Mouse (Mus musculus) CH12.LX (cell line): ENCODE results near the gene Gria4. TPM values are rescaled to one million over a fixed set of nuclear protein-coding genes. Genes with fewer than 3 reads are reported as not detected.
"Not testable (repeated sequence)": the region's sequence is repeated elsewhere in the genome, so short reads cannot be mapped to it uniquely, and the experiment has no call there.

Source experiments
- DNase-seq: peaks from one replicate; pipeline ENCODE4 v3.0.0-alpha.2; 2013; ENCODE audit errors: extremely low read depth
- H3K27ac ChIP-seq: 2 replicates; pipeline ENCODE4 v1.5.1; 2012; ENCODE audit warnings: low read depth, mild to moderate bottlenecking, control low read depth, moderate library complexity; ENCODE audit not compliant: insufficient read depth
- H3K27me3 ChIP-seq: replicated peaks from 2 replicates; pipeline ENCODE3; 2012; ENCODE audit warnings: inconsistent platforms
- H3K36me3 ChIP-seq, 2 experiments: replicated peaks in 1 of 2; 2 replicates each; pipeline versions ENCODE3 to v1.6.1; 2012; ENCODE audit warnings: inconsistent platforms in 1 of 2, low read length in 1 of 2, mild to moderate bottlenecking in 1 of 2, mixed read lengths in 1 of 2, moderate library complexity in 1 of 2; ENCODE audit not compliant: control insufficient read depth in 1 of 2, insufficient read depth in 1 of 2
- H3K4me1 ChIP-seq, 2 experiments: 2 replicates each; pipeline ENCODE4 v1.6.1; 2012; ENCODE audit warnings: inconsistent platforms in 1 of 2, moderate library complexity in 1 of 2; ENCODE audit not compliant: insufficient read depth in 2 of 2, control insufficient read depth in 1 of 2
- H3K4me2 ChIP-seq: 2 replicates; pipeline ENCODE4 v1.6.1; 2012; ENCODE audit warnings: low read depth, mild to moderate bottlenecking, control low read depth; ENCODE audit not compliant: poor library complexity, insufficient read depth, severe bottlenecking
- H3K4me3 ChIP-seq, 3 experiments: fragments of 150-350 bp in 1 of 3; sonication (generic) in 1 of 3; replicated peaks in 1 of 3; 2 replicates each; pipeline versions ENCODE3 to v1.5.1; 2011 to 2012; ENCODE audit warnings: low read depth in 2 of 3, low read length in 2 of 3, mild to moderate bottlenecking in 2 of 3, moderate library complexity in 2 of 3, control low read depth in 1 of 3, improper control_type of control experiment in 1 of 3, inconsistent platforms in 1 of 3, mixed read lengths in 1 of 3; ENCODE audit not compliant: poor library complexity in 1 of 3
- H3K79me2 ChIP-seq: replicated peaks from 2 replicates; pipeline ENCODE4 v1.6.1; 2012; ENCODE audit warnings: mild to moderate bottlenecking, moderate library complexity; ENCODE audit not compliant: control insufficient read depth, poor library complexity, insufficient read depth, severe bottlenecking; ENCODE audit errors: extremely low read depth
- H3K9ac ChIP-seq: 2 replicates; pipeline ENCODE4 v1.6.1; 2012; ENCODE audit warnings: low read depth, mild to moderate bottlenecking, control low read depth, moderate library complexity; ENCODE audit not compliant: insufficient read depth
- H3K9me3 ChIP-seq: replicated peaks from 2 replicates; pipeline ENCODE3; 2012; ENCODE audit warnings: low read length, inconsistent platforms, mixed read lengths
- BHLHE40 ChIP-seq: IDR thresholded peaks from 2 replicates; pipeline ENCODE4 v1.6.1; 2011; ENCODE audit warnings: mild to moderate bottlenecking, low read depth, low read length, improper control_type of control experiment
- CHD2 ChIP-seq: IDR thresholded peaks from 2 replicates; pipeline ENCODE4 v1.6.1; 2011; ENCODE audit warnings: low read length, improper control_type of control experiment
- E2F4 ChIP-seq: IDR thresholded peaks from 2 replicates; pipeline ENCODE4 v1.6.1; 2011; ENCODE audit warnings: low read depth, low read length, improper control_type of control experiment; ENCODE audit not compliant: insufficient replicate concordance
- ETS1 ChIP-seq: conservative IDR thresholded peaks from 2 replicates; pipeline ENCODE4 v1.6.1; 2012; ENCODE audit warnings: low read depth, mild to moderate bottlenecking, inconsistent platforms, low read length, improper control_type of control experiment, moderate library complexity
- GABPA ChIP-seq: IDR thresholded peaks from 2 replicates; pipeline ENCODE4 v1.6.1; 2012; ENCODE audit warnings: low read depth, low read length, improper control_type of control experiment, inconsistent platforms; ENCODE audit not compliant: insufficient replicate concordance
- JUN ChIP-seq: IDR thresholded peaks from 2 replicates; pipeline ENCODE4 v1.6.1; 2011; ENCODE audit warnings: low read depth, mild to moderate bottlenecking, low read length, improper control_type of control experiment, moderate library complexity; ENCODE audit not compliant: insufficient read depth
- JUND ChIP-seq: conservative IDR thresholded peaks from 2 replicates; pipeline ENCODE4 v1.6.1; 2011; ENCODE audit warnings: low read depth, low read length, improper control_type of control experiment
- MAZ ChIP-seq: IDR thresholded peaks from 2 replicates; pipeline ENCODE4 v1.6.1; 2012; ENCODE audit warnings: low read depth, mild to moderate bottlenecking, inconsistent platforms, low read length, improper control_type of control experiment, moderate library complexity
- MEF2A ChIP-seq: IDR thresholded peaks from 2 replicates; pipeline ENCODE4 v1.6.1; 2014; ENCODE audit warnings: low read depth, mild to moderate bottlenecking, inconsistent platforms, low read length, improper control_type of control experiment, borderline replicate concordance
- MXI1 ChIP-seq: IDR thresholded peaks from 2 replicates; pipeline ENCODE4 v1.6.1; 2011; ENCODE audit warnings: mild to moderate bottlenecking, low read depth, low read length, improper control_type of control experiment
- NELFE ChIP-seq: IDR thresholded peaks from 2 replicates; pipeline ENCODE4 v1.6.1; 2011; ENCODE audit warnings: low read depth, low read length, improper control_type of control experiment
- POLR2A ChIP-seq: IDR thresholded peaks from 2 replicates; pipeline ENCODE4 v1.6.1; 2011; ENCODE audit warnings: low read depth, mild to moderate bottlenecking, improper control_type of control experiment, low read length
- RAD21 ChIP-seq: IDR thresholded peaks from 2 replicates; pipeline ENCODE4 v1.6.1; 2011; ENCODE audit warnings: low read depth, mild to moderate bottlenecking, low read length, improper control_type of control experiment, moderate library complexity
- TBP ChIP-seq: conservative IDR thresholded peaks from 2 replicates; pipeline ENCODE4 v1.6.1; 2011; ENCODE audit warnings: low read depth, low read length, improper control_type of control experiment
- USF1 ChIP-seq: IDR thresholded peaks from 2 replicates; pipeline ENCODE4 v1.6.1; 2014; ENCODE audit warnings: low read depth, mild to moderate bottlenecking, inconsistent platforms, low read length, improper control_type of control experiment
- USF2 ChIP-seq: conservative IDR thresholded peaks from 2 replicates; pipeline ENCODE4 v1.6.1; 2011; ENCODE audit warnings: low read depth, low read length, improper control_type of control experiment
- ZC3H11A ChIP-seq: IDR thresholded peaks from 2 replicates; pipeline ENCODE4 v1.6.1; 2012; ENCODE audit warnings: low read depth, mild to moderate bottlenecking, inconsistent platforms, low read length, improper control_type of control experiment
- dilution Hi-C: fragments of 300-500 bp; cut with MboI; formaldehyde crosslinking; loops from 2 replicates; pipeline ENCODE4 v1.14.3; 2020; ENCODE audit warnings: low sequenced_read_pairs; ENCODE audit not compliant: extremely low pct_unique_long_range_greater_than_20kb, extremely low pct_ligation_motif_present
- in situ Hi-C: fragments of 300-500 bp; cut with MboI; formaldehyde crosslinking; loops from 3 replicates; pipeline ENCODE4 v1.14.3; 2019; ENCODE audit warnings: low sequenced_read_pairs, low pct_ligation_motif_present, low pct_unique_long_range_greater_than_20kb, mixed read lengths
- polyA plus RNA-seq: library from polyadenylated mRNA; unstranded; fragments of >175 nt; gene quantifications from 2 replicates; pipeline ENCODE4 v1.2.1, GENCODE M21; 2012; ENCODE audit warnings: low read depth; ENCODE audit not compliant: insufficient read length
- total RNA-seq, 2 experiments: library from RNA; depleted of rRNA; stranded (reverse); fragments of 300-350 nt in 1 of 2; fragments of >200 nt in 1 of 2; gene quantifications; 2 replicates each; pipeline ENCODE4 v1.2.3; 2012 to 2014

Gria4 gene
- total RNA-seq (2012; rRNA removed) (not detected in 2 replicates), total RNA-seq (2014; rRNA removed) (not detected in 2 replicates), polyA plus RNA-seq (not detected in 2 replicates)

GRCm38 (mm10) chr9:4795544-4796288 lies at the start of gene Gria4:
Gene Gria4, minus strand, starts transcription at chr9:4796234.
- no peak for TF ChIP-seq MEF2A
- no peak for TF ChIP-seq ZC3H11A
- no peak for TF ChIP-seq ETS1
- no peak for TF ChIP-seq CHD2
- no peak for TF ChIP-seq GABPA
- no peak for TF ChIP-seq RAD21
- no peak for TF ChIP-seq POLR2A
- TF ChIP-seq JUND, result no peak
- no peak for TF ChIP-seq MAZ
- TF ChIP-seq USF1, result no peak
- no peaks in the 10 kb centered on the region for H3K4me1 ChIP-seq
- no peak within 1 kb of the TSS for H3K4me2 ChIP-seq
- H3K27me3 ChIP-seq, result no peaks in the 10 kb centered on the region
- H3K4me3 ChIP-seq, result no peak within 1 kb of the TSS
- H3K9ac ChIP-seq, result no peak within 1 kb of the TSS
- in situ Hi-C loops, result no loop called here
- no peaks in the 10 kb centered on the region for H3K79me2 ChIP-seq
- dilution Hi-C loops, result no loop called here
- DNase-seq, result no peak
- no peaks in the 10 kb centered on the region for H3K9me3 ChIP-seq
- H3K27ac ChIP-seq, result no peak within 1 kb of the TSS
- H3K36me3 ChIP-seq, result no peaks in the 10 kb centered on the region

GRCm38 (mm10) chr9:4810941-4811340 lies 14.9 kb upstream of the Gria4 start:
- H3K4me2 ChIP-seq, H3K9me3 ChIP-seq, dilution Hi-C loops: not testable (repeated sequence)

GRCm38 (mm10) chr9:4803151-4803755 lies 7.2 kb upstream of the Gria4 start:
- in situ Hi-C loops, result no loop called here
- no peaks in the 10 kb centered on the region for H3K36me3 ChIP-seq
- no peak overlapping the region for H3K9ac ChIP-seq

More at GRCm38 (mm10) chr9:4810941-4811340, 14.9 kb upstream of the Gria4 start:
- H3K79me2 ChIP-seq, DNase-seq, H3K9ac ChIP-seq, H3K27ac ChIP-seq, H3K4me1 ChIP-seq, H3K27me3 ChIP-seq, H3K4me3 ChIP-seq, H3K36me3 ChIP-seq, in situ Hi-C loops: not testable (repeated sequence)

More at GRCm38 (mm10) chr9:4803151-4803755, 7.2 kb upstream of the Gria4 start:
- no peaks in the 10 kb centered on the region for H3K4me1 ChIP-seq
- H3K27me3 ChIP-seq, result no peaks in the 10 kb centered on the region
- TF ChIP-seq BHLHE40 (no peak), USF2 (no peak), ZC3H11A (no peak), CHD2 (no peak), E2F4 (no peak), JUN (no peak), TBP (no peak), MXI1 (no peak), NELFE (no peak)
- TF ChIP-seq, all 38 proteins: peak for 0
- Histone ChIP-seq H3K27ac (no peak overlapping the region), H3K4me3 (no peak overlapping the region), H3K79me2 (no peaks in the 10 kb centered on the region), H3K9me3 (no peaks in the 10 kb centered on the region), H3K4me2 (no peak overlapping the region)
- no peak for DNase-seq
- dilution Hi-C loops, result no loop called here
